Mouse (Mus musculus) megakaryocyte, embryonic 14.5 days (primary cell): ENCODE data around the gene Abt1.

Experiments
- FLI1 ChIP-seq: IDR thresholded peaks from 2 replicates; pipeline ENCODE4 v1.6.1; 2012; ENCODE audit warnings: low read length, inconsistent platforms, mixed read lengths
- GATA1 ChIP-seq: IDR thresholded peaks from 3 replicates; pipeline ENCODE4 v1.6.1; 2012; ENCODE audit warnings: mixed read lengths, low read length, inconsistent platforms, borderline replicate concordance

DNA sequence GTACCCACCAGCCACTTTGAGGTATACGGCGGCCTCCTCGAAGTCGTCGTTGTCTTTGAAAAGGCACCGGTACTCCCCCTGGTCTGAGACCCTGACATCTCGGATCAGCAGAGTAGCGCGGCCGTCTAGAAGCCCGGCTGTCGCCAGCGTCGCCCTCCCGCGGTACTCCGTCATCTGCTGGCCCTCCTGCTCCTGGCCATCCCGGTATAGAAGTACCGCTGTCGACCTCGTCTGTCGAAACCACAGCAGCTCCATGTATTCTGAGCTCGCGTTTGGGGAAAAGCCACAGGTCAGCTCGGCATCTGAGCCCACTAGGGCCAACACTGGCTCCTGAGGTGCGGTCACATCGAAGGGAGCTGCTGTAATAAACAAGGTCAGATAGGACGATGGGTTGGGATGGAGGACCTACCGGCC, 40.6 kb upstream of the Abt1 start:
- no peak for TF ChIP-seq GATA1
- no peak for TF ChIP-seq FLI1
